Mouse (Mus musculus) limb, embryonic 14.5 days (tissue): ENCODE data around the gene Dbnl. TPM values are rescaled to one million over a fixed set of nuclear protein-coding genes. Genes with fewer than 3 reads are reported as not detected.
A peak's percentile ranks its signal among the peaks of the same experiment; 100 is the strongest.

Experiments
- ATAC-seq: fragments of 200-750 bp; cut with Nextera tagmentation; 2 replicates; pipeline ENCODE4 v1.8.0; 2017; ENCODE audit warnings: low read depth, moderate number of reproducible peaks, moderate TSS enrichment; ENCODE audit not compliant: low FRiP score
- DNase-seq: peaks from one replicate; pipeline ENCODE4 v3.0.0-alpha.2; 2015; ENCODE audit warnings: low spot score
- H3K27ac ChIP-seq: fragments of 300-500 bp; sonication (generic); replicated peaks from 2 replicates; pipeline ENCODE4 v1.5.1; 2014; ENCODE audit warnings: low read depth, mild to moderate bottlenecking, low read length, moderate library complexity, mixed read lengths
- H3K27me3 ChIP-seq: fragments of 300-500 bp; sonication (generic); 2 replicates; pipeline ENCODE4 v1.6.1; 2014; ENCODE audit warnings: low read length, mixed read lengths; ENCODE audit not compliant: control insufficient read depth, insufficient read depth
- H3K36me3 ChIP-seq: fragments of 300-500 bp; sonication (generic); 2 replicates; pipeline ENCODE4 v1.6.1; 2014; ENCODE audit warnings: mild to moderate bottlenecking, low read length, moderate library complexity, mixed read lengths; ENCODE audit not compliant: control insufficient read depth, insufficient read depth
- H3K4me1 ChIP-seq: fragments of 300-500 bp; sonication (generic); 2 replicates; pipeline ENCODE4 v1.6.1; 2014; ENCODE audit warnings: antibody characterized with exemption, low read length, mixed read lengths; ENCODE audit not compliant: control insufficient read depth, insufficient read depth
- H3K4me2 ChIP-seq: fragments of 300-500 bp; sonication (generic); replicated peaks from 2 replicates; pipeline ENCODE4 v1.6.1; 2014; ENCODE audit warnings: low read depth, mild to moderate bottlenecking, low read length, moderate library complexity; ENCODE audit not compliant: severe bottlenecking
- H3K4me3 ChIP-seq: fragments of 300-500 bp; sonication (generic); replicated peaks from 2 replicates; pipeline ENCODE4 v1.5.1; 2014; ENCODE audit warnings: low read length
- H3K9ac ChIP-seq: fragments of 300-500 bp; sonication (generic); 2 replicates; pipeline ENCODE4 v1.6.1; 2014; ENCODE audit warnings: mild to moderate bottlenecking, low read depth, low read length, moderate library complexity; ENCODE audit not compliant: severe bottlenecking
- H3K9me3 ChIP-seq: fragments of 300-500 bp; sonication (generic); 2 replicates; pipeline ENCODE4 v1.6.1; 2016; ENCODE audit warnings: low read length; ENCODE audit not compliant: control insufficient read depth
- POLR2A ChIP-seq: fragments of 200-500 bp; IDR thresholded peaks from 2 replicates; pipeline ENCODE4 v1.8.0; 2012; ENCODE audit warnings: inconsistent platforms, mild to moderate bottlenecking, moderate library complexity, borderline replicate concordance; ENCODE audit not compliant: insufficient read depth, insufficient read length; ENCODE audit errors: extremely low read depth
- WGBS: fragments of 180-500 bp; shearing (Covaris S2); extraction: QIAGEN DNeasy Blood & Tissue Kit; methylation state at CpG from one replicate; pipeline ENCODE4 v1.1.7; 2014; 5-methylcytosine and 5-hydroxymethylcytosine counted together
- polyA plus RNA-seq, 2 experiments: library from polyadenylated mRNA; depleted of rRNA in 1 of 2; stranded (reverse) in 1 of 2; unstranded in 1 of 2; fragments of >200 nt; fragmentation: Nextera tagmentation in 1 of 2; extraction: Ambion mirVana in 1 of 2; gene quantifications; 2 replicates each; pipeline versions ENCODE4 v1.2.1 to v1.2.3; 2012 to 2014

Gene Dbnl
- polyA plus RNA-seq (2012; rRNA removed) (85.4 and 89.9 TPM in 2 replicates), polyA plus RNA-seq (2014; fragmentation: Nextera tagmentation; extraction: Ambion mirVana) (107 and 119 TPM in 2 replicates)

DNA sequence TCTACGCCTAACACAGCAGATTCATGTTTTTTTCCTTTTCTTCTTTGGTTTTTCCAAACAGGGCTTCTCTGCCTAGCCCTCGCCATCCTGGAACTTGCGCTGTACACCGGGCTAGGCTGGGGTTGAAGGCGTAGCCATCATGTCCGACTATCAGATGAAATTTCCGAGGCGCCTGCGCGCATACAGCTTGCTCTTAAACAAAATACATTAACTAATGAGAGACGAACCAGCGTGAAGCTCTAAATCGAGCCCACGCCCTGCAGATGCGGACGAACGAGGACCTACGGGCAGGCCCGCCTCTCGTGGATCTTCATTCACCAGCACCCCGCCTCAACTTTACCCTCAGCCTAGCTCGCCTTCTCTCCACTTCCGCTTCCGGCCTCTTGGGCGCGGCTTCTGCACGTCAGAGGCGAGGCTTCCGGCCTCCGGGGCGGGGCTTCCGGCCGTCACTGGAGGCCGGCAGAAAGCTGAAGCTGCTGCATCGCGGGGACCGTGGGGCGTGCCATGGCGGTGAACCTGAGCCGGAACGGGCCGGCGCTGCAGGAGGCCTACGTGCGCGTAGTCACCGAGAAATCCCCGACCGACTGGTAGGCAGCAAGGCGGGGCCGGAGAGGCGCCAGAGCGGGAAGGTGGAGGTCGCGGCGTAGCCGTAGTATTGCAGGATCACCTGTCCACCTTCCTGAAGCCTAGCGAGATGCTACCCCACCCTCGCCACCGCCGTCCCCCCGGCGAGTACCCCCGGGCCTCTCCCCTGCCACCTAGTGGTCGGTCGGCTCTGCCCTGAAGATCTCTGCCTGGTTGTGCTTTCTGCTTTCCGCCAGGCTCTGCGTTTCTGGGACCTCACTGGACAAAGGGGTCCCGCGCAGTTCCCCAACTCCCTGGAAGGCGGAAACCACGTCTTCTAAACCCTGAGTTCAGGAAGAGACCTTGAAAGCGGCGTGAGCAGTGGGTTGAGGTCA is at the start of gene Dbnl:
Dbnl (plus strand) TSS at position 433 of the 959 bp plus-strand sequence.
- Histone ChIP-seq H3K9me3 (no peaks in the 10 kb centered on the region), H3K9ac (peak within 1 kb of the TSS; percentile 82), H3K27me3 (no peaks in the 10 kb centered on the region), H3K4me2 (peak within 1 kb of the TSS; percentile 93), H3K36me3 (peaks cover 21% of the 10 kb centered on the region), H3K27ac (peak within 1 kb of the TSS; percentile 89), H3K4me3 (peak within 1 kb of the TSS; percentile 86), H3K4me1 (peaks cover 18% of the 10 kb centered on the region)
- peak; percentile 86; the same call in 1 of the 2 replicates for TF ChIP-seq POLR2A
- under 1% methylated on average over 62 of the region's 74 CpGs for whole genome bisulfite sequencing
- ATAC-seq (peak; percentile 97), DNase-seq (peak; percentile 95)

DNA sequence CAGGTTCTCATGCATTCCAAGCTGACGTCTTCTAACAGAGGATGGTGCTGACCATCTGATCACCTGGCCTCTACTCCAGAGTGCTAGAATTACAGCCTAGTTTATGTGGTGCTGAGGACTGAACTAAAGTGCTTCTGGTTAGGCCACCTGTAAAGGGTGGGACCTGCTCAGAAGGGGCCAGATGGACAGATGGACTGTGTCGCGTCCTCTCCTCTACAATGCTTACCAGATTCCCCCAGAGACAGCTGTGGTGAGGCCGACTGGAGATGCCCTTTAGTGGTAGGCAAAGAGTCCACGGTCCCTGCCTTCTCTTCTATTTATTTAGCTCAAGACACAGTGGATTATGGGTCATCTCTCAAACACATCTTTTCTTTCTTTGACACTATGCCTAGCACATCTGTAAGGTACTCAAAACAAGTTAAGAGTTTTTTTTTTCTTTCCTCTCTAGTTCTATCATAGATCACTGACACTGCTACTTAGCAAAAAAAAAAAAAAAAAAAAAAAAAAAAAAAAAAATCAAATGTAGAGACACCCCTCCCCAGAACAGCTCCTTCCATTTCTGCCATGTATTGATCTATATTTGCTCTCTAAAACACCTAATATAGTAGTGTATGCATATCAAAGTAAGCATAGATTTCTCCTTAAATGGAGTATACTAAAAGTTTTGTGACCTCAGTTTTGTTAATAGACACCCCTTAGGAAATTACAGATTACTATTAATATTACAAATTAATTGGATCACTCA is 49.2 kb upstream of the Dbnl start:
- 77% methylated on average over 5 of the region's 5 CpGs for WGBS
- H3K4me2 ChIP-seq: no peak overlapping the region
- peaks cover 4% of the 10 kb centered on the region; the same call in 1 of the 2 replicates for H3K4me1 ChIP-seq
- no peak overlapping the region for H3K9ac ChIP-seq
- TF ChIP-seq POLR2A: no peak
- no peak overlapping the region for H3K27ac ChIP-seq
- no peak overlapping the region for H3K4me3 ChIP-seq
- no peak for DNase-seq
- no peaks in the 10 kb centered on the region for H3K9me3 ChIP-seq
- H3K27me3 ChIP-seq: no peaks in the 10 kb centered on the region
- H3K36me3 ChIP-seq: no peaks in the 10 kb centered on the region
- ATAC-seq: no peak

DNA sequence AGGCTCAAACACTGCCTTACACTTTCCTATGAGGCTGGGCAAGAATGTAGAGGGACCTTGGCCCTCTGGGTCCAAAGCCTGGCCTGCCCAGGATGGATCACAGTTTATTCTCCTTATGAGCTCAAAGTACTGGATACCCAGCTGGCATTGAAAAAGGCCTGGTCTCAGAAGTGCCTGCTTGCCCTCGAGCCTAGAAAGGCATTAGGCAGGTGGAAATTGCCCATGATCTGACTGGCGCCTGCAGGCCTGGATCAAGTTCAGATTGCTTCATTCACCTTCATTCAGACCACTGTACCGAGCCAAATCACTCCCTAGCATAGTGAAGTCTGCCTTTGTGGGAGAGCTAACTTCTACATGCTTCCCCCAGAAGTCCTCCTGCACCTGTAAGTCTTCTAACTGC is 48.4 kb upstream of the Dbnl start:
- H3K27me3 ChIP-seq: no peaks in the 10 kb centered on the region
- peaks cover 4% of the 10 kb centered on the region; the same call in 1 of the 2 replicates for H3K4me1 ChIP-seq
- no peaks in the 10 kb centered on the region for H3K36me3 ChIP-seq
- DNase-seq (no peak), ATAC-seq (no peak)
- peak overlapping the region; percentile 81; the same call in 1 of the 2 replicates for H3K4me2 ChIP-seq
- no peak for TF ChIP-seq POLR2A
- no peak overlapping the region; the same call in 1 of the 2 replicates for H3K9ac ChIP-seq
- H3K4me3 ChIP-seq: peak overlapping the region; percentile 86
- H3K27ac ChIP-seq: no peak overlapping the region
- H3K9me3 ChIP-seq: no peaks in the 10 kb centered on the region
- 61% methylated on average over 3 of the region's 3 CpGs for WGBS

GRCm38 (mm10) chr11:5740599-5740964 is 47.7 kb upstream of the Dbnl start:
- peak overlapping the region; percentile 86 for H3K4me3 ChIP-seq
- H3K27me3 ChIP-seq: no peaks in the 10 kb centered on the region
- ATAC-seq (peak; percentile 53), DNase-seq (peak; percentile 20)
- H3K4me2 ChIP-seq: peak overlapping the region; percentile 81
- TF ChIP-seq POLR2A: no peak
- peaks cover 4% of the 10 kb centered on the region; the same call in 1 of the 2 replicates for H3K4me1 ChIP-seq
- peak overlapping the region; percentile 98 for H3K9ac ChIP-seq
- H3K27ac ChIP-seq: peak overlapping the region; percentile 86
- H3K9me3 ChIP-seq: no peaks in the 10 kb centered on the region
- no peaks in the 10 kb centered on the region for H3K36me3 ChIP-seq
- WGBS: 2% methylated on average over 23 of the region's 26 CpGs
